Mouse (Mus musculus) intestine, postnatal 0 days (tissue): ENCODE results near the gene Mzf1. TPM values are rescaled to one million over a fixed set of nuclear protein-coding genes. Genes with fewer than 3 reads are reported as not detected.

ENCODE experiments used
- ATAC-seq: fragments of 200-750 bp; cut with Nextera tagmentation; 2 replicates; pipeline ENCODE4 v1.8.0; 2017; ENCODE audit warnings: mild to moderate bottlenecking, moderate TSS enrichment, moderate library complexity
- H3K27ac ChIP-seq: fragments of 300-500 bp; sonication (generic); 2 replicates; pipeline ENCODE4 v1.5.1; 2014; ENCODE audit warnings: mild to moderate bottlenecking, low read depth, low read length, moderate library complexity
- H3K27me3 ChIP-seq: fragments of 300-500 bp; sonication (generic); replicated peaks from 2 replicates; pipeline ENCODE4 v1.6.1; 2014; ENCODE audit warnings: low read length, mixed read lengths; ENCODE audit not compliant: control insufficient read depth, insufficient read depth
- H3K36me3 ChIP-seq: fragments of 300-500 bp; sonication (generic); 2 replicates; pipeline ENCODE4 v1.6.1; 2014; ENCODE audit warnings: mild to moderate bottlenecking, moderate library complexity; ENCODE audit not compliant: control insufficient read depth, insufficient read depth
- H3K4me1 ChIP-seq: fragments of 300-500 bp; sonication (generic); replicated peaks from 2 replicates; pipeline ENCODE4 v1.6.1; 2014; ENCODE audit warnings: antibody characterized with exemption, low read length, mixed read lengths; ENCODE audit not compliant: control insufficient read depth, insufficient read depth
- H3K4me2 ChIP-seq: fragments of 300-500 bp; sonication (generic); replicated peaks from 2 replicates; pipeline ENCODE4 v1.6.1; 2014; ENCODE audit warnings: low read depth, mild to moderate bottlenecking, moderate library complexity
- H3K4me3 ChIP-seq: fragments of 300-500 bp; sonication (generic); 2 replicates; pipeline ENCODE4 v1.5.1; 2014; ENCODE audit warnings: low read depth, low read length
- H3K9ac ChIP-seq: fragments of 300-500 bp; sonication (generic); 2 replicates; pipeline ENCODE4 v1.6.1; 2014; ENCODE audit warnings: mild to moderate bottlenecking, low read depth, low read length
- H3K9me3 ChIP-seq: fragments of 300-500 bp; sonication (generic); 2 replicates; pipeline ENCODE4 v1.6.1; 2016; ENCODE audit warnings: mixed run types; ENCODE audit not compliant: control insufficient read depth
- CTCF ChIP-seq: sonication (generic); IDR thresholded peaks from 2 replicates; pipeline ENCODE4 v1.5.1; 2016; ENCODE audit warnings: low read depth, mild to moderate bottlenecking, control low read depth, antibody characterized with exemption, moderate library complexity
- WGBS: fragments of 180-500 bp; shearing (Covaris S2); extraction: QIAGEN DNeasy Blood & Tissue Kit; methylation state at CpG from one replicate; pipeline ENCODE4 v1.1.7; 2014; 5-methylcytosine and 5-hydroxymethylcytosine counted together
- polyA plus RNA-seq: library from polyadenylated mRNA; unstranded; fragments of >200 nt; fragmentation: Nextera tagmentation; extraction: Ambion mirVana; gene quantifications from 2 replicates; pipeline ENCODE4 v1.2.1, GENCODE M21; 2015

Mzf1 gene
- polyA plus RNA-seq, 1 experiment from 2014 or later, result 0.83 TPM

GRCm38 (mm10) chr7:13043120-13043444, 11.5 kb downstream of the Mzf1 start:
- TF ChIP-seq CTCF, result no peak
- H3K4me1 ChIP-seq, result peaks cover 11% of the 10 kb centered on the region; the same call in 1 of the 2 replicates
- H3K36me3 ChIP-seq, result no peaks in the 10 kb centered on the region
- no peak overlapping the region for H3K27ac ChIP-seq
- 0 out of 2 replicates have a peak overlapping the region, but pooled peaks have one; percentile 31 for H3K9ac ChIP-seq
- peak overlapping the region; percentile 78 for H3K4me2 ChIP-seq
- no peaks in the 10 kb centered on the region for H3K9me3 ChIP-seq
- ATAC-seq, result no peak
- 43% methylated on average over 16 of the region's 16 CpGs for WGBS
- peak overlapping the region; percentile 46 for H3K4me3 ChIP-seq
- H3K27me3 ChIP-seq, result peaks cover 29% of the 10 kb centered on the region

- no peaks in the 10 kb centered on the region for H3K9me3 ChIP-seq
- no peaks in the 10 kb centered on the region for H3K36me3 ChIP-seq
- H3K27me3 ChIP-seq, result peaks cover 29% of the 10 kb centered on the region
- H3K4me1 ChIP-seq, result peaks cover 11% of the 10 kb centered on the region; the same call in 1 of the 2 replicates
- 79% methylated on average over 6 of the region's 6 CpGs for WGBS
- no peak overlapping the region for H3K27ac ChIP-seq
- no peak overlapping the region for H3K4me3 ChIP-seq
- no peak for ATAC-seq
- H3K9ac ChIP-seq, result no peak overlapping the region
- no peak for TF ChIP-seq CTCF
- H3K4me2 ChIP-seq, result no peak overlapping the region
Observed at GRCm38 (mm10) chr7:13042511-13042910, 12.1 kb downstream of the Mzf1 start.

- peaks cover 11% of the 10 kb centered on the region; the same call in 1 of the 2 replicates for H3K4me1 ChIP-seq
- no peak for ATAC-seq
- H3K4me3 ChIP-seq, result no peak overlapping the region
- no peak for TF ChIP-seq CTCF
- no peak overlapping the region for H3K27ac ChIP-seq
- 88% methylated on average over 1 of the region's 1 CpGs for WGBS
- peaks cover 29% of the 10 kb centered on the region for H3K27me3 ChIP-seq
- H3K9ac ChIP-seq, result no peak overlapping the region
- H3K9me3 ChIP-seq, result no peaks in the 10 kb centered on the region
- no peak overlapping the region for H3K4me2 ChIP-seq
- H3K36me3 ChIP-seq, result no peaks in the 10 kb centered on the region; the same call in 1 of the 2 replicates
Observed at GRCm38 (mm10) chr7:13041256-13041655, 13.3 kb downstream of the Mzf1 start.

- no peak for TF ChIP-seq CTCF
- H3K27ac ChIP-seq, result no peak overlapping the region
- H3K4me2 ChIP-seq, result peak overlapping the region; percentile 79
- peaks cover 17% of the 10 kb centered on the region for H3K27me3 ChIP-seq
- no peak for ATAC-seq
- WGBS, result 78% methylated on average over 1 of the region's 1 CpGs
- H3K9me3 ChIP-seq, result no peaks in the 10 kb centered on the region
- H3K36me3 ChIP-seq, result peaks cover 9% of the 10 kb centered on the region; the same call in 1 of the 2 replicates
- H3K4me3 ChIP-seq, result peak overlapping the region; percentile 81; the same call in 1 of the 2 replicates
- H3K4me1 ChIP-seq, result peaks cover 15% of the 10 kb centered on the region; the same call in 1 of the 2 replicates
- H3K9ac ChIP-seq, result peak overlapping the region; percentile 96
Observed at GRCm38 (mm10) chr7:13039181-13039580, 15.4 kb downstream of the Mzf1 start.

GRCm38 (mm10) chr7:13038621-13039169, 15.9 kb downstream of the Mzf1 start:
- ATAC-seq, result 0 out of 2 replicates have a peak, but pooled peaks have one; percentile 2
- H3K4me3 ChIP-seq, result peak overlapping the region; percentile 81
- WGBS, result 13% methylated on average over 15 of the region's 15 CpGs

GRCm38 (mm10) chr7:13037901-13038555, 16.5 kb downstream of the Mzf1 start, which contains the start of gene Ube2m:
TSS of gene Ube2m (minus strand) at chr7:13038275.
- Histone ChIP-seq H3K36me3 (peaks cover 9% of the 10 kb centered on the region; the same call in 1 of the 2 replicates), H3K4me2 (peak within 1 kb of the TSS; percentile 79), H3K27me3 (peaks cover 5% of the 10 kb centered on the region), H3K27ac (peak within 1 kb of the TSS; percentile 99), H3K4me1 (0 out of 2 replicates have a peak, but pooled peaks cover 6% of the 10 kb centered on the region), H3K9me3 (no peaks in the 10 kb centered on the region), H3K9ac (peak within 1 kb of the TSS; percentile 96), H3K4me3 (peak within 1 kb of the TSS; percentile 81)
- peak; percentile 94 for ATAC-seq
- TF ChIP-seq CTCF, result no peak
- under 1% methylated on average over 56 of the region's 65 CpGs for WGBS

More at GRCm38 (mm10) chr7:13038621-13039169, 15.9 kb downstream of the Mzf1 start:
- no peaks in the 10 kb centered on the region for H3K9me3 ChIP-seq
- H3K9ac ChIP-seq, result peak overlapping the region; percentile 96
- H3K27me3 ChIP-seq, result peaks cover 12% of the 10 kb centered on the region
- H3K36me3 ChIP-seq, result peaks cover 9% of the 10 kb centered on the region; the same call in 1 of the 2 replicates
- H3K27ac ChIP-seq, result peak overlapping the region; percentile 99
- H3K4me1 ChIP-seq, result peaks cover 11% of the 10 kb centered on the region; the same call in 1 of the 2 replicates
- no peak for TF ChIP-seq CTCF
- H3K4me2 ChIP-seq, result peak overlapping the region; percentile 79
